Mouse (Mus musculus) bone marrow macrophage, adult 2 months (primary cell): ENCODE data around the gene Dok1. TPM values are rescaled to one million over a fixed set of nuclear protein-coding genes. Genes with fewer than 3 reads are reported as not detected.
A peak's percentile ranks its signal among the peaks of the same experiment; 100 is the strongest.

Source experiments
- H3K27ac ChIP-seq: 2 replicates; pipeline ENCODE4 v1.5.1; 2012; ENCODE audit warnings: low read depth, low read length; ENCODE audit not compliant: insufficient read depth
- H3K4me1 ChIP-seq: 2 replicates; pipeline ENCODE4 v1.6.1; 2012; ENCODE audit warnings: low read length; ENCODE audit not compliant: control insufficient read depth, insufficient read depth
- H3K4me3 ChIP-seq: 2 replicates; pipeline ENCODE4 v1.5.1; 2012; ENCODE audit warnings: mild to moderate bottlenecking, low read length, moderate library complexity; ENCODE audit not compliant: insufficient read depth
- CTCF ChIP-seq: IDR thresholded peaks from 2 replicates; pipeline ENCODE4 v1.5.1; 2012; ENCODE audit warnings: low read depth, mild to moderate bottlenecking, low read length, moderate library complexity
- POLR2A ChIP-seq: IDR thresholded peaks from 2 replicates; pipeline ENCODE4 v1.6.1; 2012; ENCODE audit warnings: mild to moderate bottlenecking, low read depth, low read length, borderline replicate concordance
- polyA plus RNA-seq: library from polyadenylated mRNA; stranded (reverse); fragments of >200 nt; gene quantifications from 2 replicates; pipeline ENCODE4 v1.2.4, GENCODE M21; 2012; ENCODE audit not compliant: missing spikeins, insufficient read depth, insufficient read length

Gene Dok1
- polyA plus RNA-seq, 1 experiment: 69.9 TPM

- H3K27ac ChIP-seq: peak overlapping the region; percentile 96
- TF ChIP-seq POLR2A (no peak), CTCF (no peak)
- peaks cover 61% of the 10 kb centered on the region for H3K4me1 ChIP-seq
- H3K4me3 ChIP-seq: 0 out of 2 replicates have a peak overlapping the region, but pooled peaks have one; percentile 1
Measured at GRCm38 (mm10) chr6:83006114-83006513, 27.2 kb downstream of the Dok1 start.

GRCm38 (mm10) chr6:83005444-83006011, 27.7 kb downstream of the Dok1 start:
- H3K4me1 ChIP-seq: peaks cover 55% of the 10 kb centered on the region
- peak overlapping the region; percentile 96 for H3K27ac ChIP-seq
- peak overlapping the region; percentile 1; the same call in 1 of the 2 replicates for H3K4me3 ChIP-seq
- TF ChIP-seq POLR2A (no peak), CTCF (no peak)

DNA sequence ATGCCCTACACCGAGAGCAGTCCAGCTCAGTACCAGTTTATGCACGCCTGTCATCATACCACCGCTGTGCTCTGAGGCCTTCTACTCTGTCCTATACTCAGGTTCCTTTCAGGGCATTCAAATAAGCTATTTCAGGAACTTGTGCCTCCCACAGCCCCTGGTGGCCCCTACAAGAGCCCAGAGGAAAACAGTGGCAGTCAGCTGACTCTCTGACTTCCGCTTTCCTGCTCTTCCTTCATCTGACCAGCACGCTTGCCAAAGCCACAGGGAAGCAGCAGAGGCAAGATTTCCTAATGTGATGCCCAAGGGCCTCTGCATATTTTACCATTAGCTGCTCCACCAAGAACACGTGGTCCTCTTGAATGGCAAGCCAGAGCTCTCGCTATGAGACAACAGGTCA, 28.4 kb downstream of the Dok1 start:
- peak; percentile 33; the same call in 1 of the 2 replicates for TF ChIP-seq POLR2A
- TF ChIP-seq CTCF: no peak
- peak overlapping the region; percentile 99 for H3K27ac ChIP-seq

DNA sequence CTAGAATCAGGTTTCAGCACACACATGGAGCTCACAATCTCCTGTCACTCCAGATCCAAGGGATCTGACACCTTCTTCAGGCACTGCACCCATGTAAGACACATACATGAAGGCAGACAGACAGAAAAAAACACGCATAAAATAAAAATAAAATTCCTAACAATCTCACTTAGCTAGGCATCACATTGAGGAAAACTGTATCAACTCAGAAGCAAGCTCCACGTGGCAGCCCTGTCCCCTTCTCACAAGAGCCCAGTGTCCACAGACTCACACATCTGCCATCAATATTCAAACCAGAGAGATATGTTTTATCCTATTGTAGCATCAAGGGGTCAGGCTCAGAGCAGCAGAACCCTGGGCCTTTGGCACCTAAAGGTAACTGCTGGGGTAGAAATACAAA, 29.0 kb downstream of the Dok1 start:
- no peak for TF ChIP-seq POLR2A
- no peak for TF ChIP-seq CTCF
- Histone ChIP-seq H3K4me3 (peak overlapping the region; percentile 69), H3K27ac (peak overlapping the region; percentile 99), H3K4me1 (peaks cover 47% of the 10 kb centered on the region)

More for the DNA sequence above, 28.4 kb downstream of the Dok1 start:
- Histone ChIP-seq H3K4me3 (peak overlapping the region; percentile 69), H3K4me1 (peaks cover 48% of the 10 kb centered on the region)

GRCm38 (mm10) chr6:83003850-83004249, 29.4 kb downstream of the Dok1 start:
- Histone ChIP-seq H3K4me1 (peaks cover 45% of the 10 kb centered on the region), H3K27ac (peak overlapping the region; percentile 99), H3K4me3 (peak overlapping the region; percentile 69)
- TF ChIP-seq POLR2A (no peak), CTCF (no peak)

- Histone ChIP-seq H3K27ac (peak overlapping the region; percentile 99), H3K4me3 (peak overlapping the region; percentile 69), H3K4me1 (peaks cover 49% of the 10 kb centered on the region)
- TF ChIP-seq POLR2A (no peak), CTCF (no peak)
Measured at GRCm38 (mm10) chr6:83003082-83003481, 30.2 kb downstream of the Dok1 start.

DNA sequence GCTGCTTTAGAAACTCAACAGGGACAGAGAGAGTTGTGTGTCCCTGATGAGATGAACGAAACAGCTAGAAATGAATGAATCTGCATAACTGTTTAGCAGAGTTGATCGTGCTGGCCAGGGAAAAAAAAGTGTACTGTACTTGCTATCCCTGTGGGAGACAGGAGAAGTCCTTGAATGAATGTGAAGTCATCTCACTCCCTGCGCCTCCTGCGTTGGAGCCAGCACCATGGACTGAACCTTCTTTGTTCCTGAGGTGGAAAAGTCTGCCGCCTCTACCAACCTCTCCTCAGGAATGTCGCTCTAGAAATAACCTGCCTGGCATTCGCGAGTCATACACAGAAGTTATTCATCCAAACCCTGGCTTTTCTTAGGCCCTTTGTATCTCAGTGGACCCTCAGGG, 33.3 kb downstream of the Dok1 start:
- Histone ChIP-seq H3K4me3 (no peak overlapping the region), H3K27ac (no peak overlapping the region), H3K4me1 (peaks cover 35% of the 10 kb centered on the region)
- no peak for TF ChIP-seq POLR2A
- no peak for TF ChIP-seq CTCF

GRCm38 (mm10) chr6:82998326-82998725, 34.9 kb downstream of the Dok1 start:
- Histone ChIP-seq H3K4me3 (no peak overlapping the region), H3K4me1 (peaks cover 48% of the 10 kb centered on the region), H3K27ac (peak overlapping the region; percentile 95)
- TF ChIP-seq POLR2A: no peak
- TF ChIP-seq CTCF: peak; percentile 52; the same call in 1 of the 2 replicates

DNA sequence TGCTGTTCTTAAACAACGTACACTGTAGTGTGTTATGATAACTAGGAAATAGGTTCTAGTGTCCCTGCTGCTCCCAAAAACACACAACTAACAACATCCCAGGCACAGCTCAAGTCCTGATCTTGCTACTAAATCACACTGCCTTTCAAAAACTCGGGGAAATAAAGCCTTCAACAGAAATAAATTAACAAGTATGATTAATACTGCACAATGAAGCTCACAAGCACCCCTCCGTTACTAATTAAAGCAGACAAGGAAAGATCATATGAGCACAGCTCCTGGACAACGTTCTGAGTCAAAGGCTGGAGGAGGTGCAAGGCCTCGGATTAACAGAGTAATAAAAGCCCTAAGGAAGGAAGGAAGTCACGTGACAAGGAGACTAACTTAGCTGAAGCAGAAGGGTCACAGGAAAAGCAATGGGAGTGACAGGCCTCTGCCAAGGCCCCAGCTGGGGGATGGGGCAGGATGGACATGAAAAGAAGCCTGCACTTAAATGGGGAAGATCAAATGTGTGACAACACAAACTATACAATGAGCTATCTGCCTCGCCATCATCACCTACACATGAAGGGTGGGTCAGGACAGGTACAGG, 35.7 kb downstream of the Dok1 start:
- H3K27ac ChIP-seq: peak overlapping the region; percentile 95
- TF ChIP-seq POLR2A (no peak), CTCF (no peak)
- H3K4me1 ChIP-seq: peaks cover 46% of the 10 kb centered on the region
- peak overlapping the region; percentile 22 for H3K4me3 ChIP-seq

- TF ChIP-seq POLR2A (no peak), CTCF (peak; percentile 90)
- Histone ChIP-seq H3K27ac (peak overlapping the region; percentile 95), H3K4me1 (peaks cover 40% of the 10 kb centered on the region), H3K4me3 (peak overlapping the region; percentile 21)
Measured at GRCm38 (mm10) chr6:82996740-82997315, 36.4 kb downstream of the Dok1 start.
